Mouse (Mus musculus) liver, postnatal 0 days (tissue): ENCODE measurements around the gene Acbd3.

Experiments used
- CTCF ChIP-seq: sonication (generic); IDR thresholded peaks from 2 replicates; pipeline ENCODE4 v1.5.1; 2016; ENCODE audit warnings: antibody characterized with exemption, low read depth
- EP300 ChIP-seq: IDR thresholded peaks from 2 replicates; pipeline ENCODE4 v1.6.1; 2016; ENCODE audit warnings: antibody characterized with exemption, low read depth, mild to moderate bottlenecking

DNA sequence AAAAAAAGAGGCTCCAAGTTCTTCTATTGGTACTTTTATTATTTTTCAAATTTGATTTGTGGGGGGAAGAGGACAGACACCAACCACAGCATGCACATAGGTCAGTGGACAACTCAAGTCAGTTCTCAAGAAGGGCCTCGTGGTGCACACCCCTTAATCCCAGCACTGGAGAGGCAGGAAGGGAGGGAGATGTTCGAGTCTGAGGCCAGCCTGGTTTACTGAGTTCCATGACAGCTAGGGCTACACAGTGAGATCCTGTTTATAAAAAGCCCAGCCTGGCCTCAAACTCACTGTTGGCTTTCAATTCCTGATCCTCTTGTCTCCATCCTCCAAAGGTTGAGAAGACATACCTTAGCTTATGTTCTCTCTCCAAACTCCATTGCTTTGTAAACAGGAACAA, 75.0 kb downstream of the Acbd3 start:
- TF ChIP-seq CTCF (no peak), EP300 (no peak)
